Mouse (Mus musculus): ENCODE results near the gene Xrcc5. TPM values are rescaled to one million over a fixed set of nuclear protein-coding genes. Genes with fewer than 3 reads are reported as not detected.

Gene Xrcc5
- total RNA-seq, 4 experiments from 2014 or later = 22.7 to 30.0 (median 26.5) TPM

DNA sequence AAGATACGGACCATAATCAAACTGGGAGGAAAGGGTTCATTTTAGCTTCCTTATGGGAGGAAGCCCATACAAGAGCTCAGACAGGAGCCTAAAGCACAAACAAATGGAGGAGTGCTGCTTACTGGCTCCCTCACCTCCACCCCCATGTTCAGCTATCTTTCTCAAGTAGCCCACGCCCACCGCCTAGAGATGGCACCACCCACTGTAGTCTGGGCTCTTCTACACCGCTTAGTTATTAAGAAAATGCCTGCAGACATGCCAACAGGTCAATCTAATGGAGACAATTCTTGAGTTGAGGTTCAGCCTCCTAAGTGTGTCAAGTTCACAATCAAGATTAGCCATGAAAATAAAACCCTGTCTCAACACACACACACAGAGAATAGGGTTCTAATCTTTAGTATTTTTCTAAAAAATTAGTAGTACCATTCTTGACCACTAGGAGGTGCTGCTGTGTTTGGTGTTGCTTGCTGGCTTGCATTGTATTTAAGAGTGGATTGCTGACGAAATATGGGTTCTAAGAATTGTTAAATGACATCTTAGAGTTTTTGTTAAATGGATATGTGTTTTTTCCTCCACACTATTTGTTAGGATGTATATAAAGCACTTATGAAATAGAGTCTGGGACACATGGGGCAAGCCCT lies 6.3 kb downstream of the Xrcc5 start:
- no peak for DNase-seq (ENCODE audit: low spot score in 2 of 2)

GRCm38 (mm10) chr1:72315447-72315846 lies 8.2 kb downstream of the Xrcc5 start:
- DNase-seq (ENCODE audit: low spot score in 2 of 2) = no peak

DNA sequence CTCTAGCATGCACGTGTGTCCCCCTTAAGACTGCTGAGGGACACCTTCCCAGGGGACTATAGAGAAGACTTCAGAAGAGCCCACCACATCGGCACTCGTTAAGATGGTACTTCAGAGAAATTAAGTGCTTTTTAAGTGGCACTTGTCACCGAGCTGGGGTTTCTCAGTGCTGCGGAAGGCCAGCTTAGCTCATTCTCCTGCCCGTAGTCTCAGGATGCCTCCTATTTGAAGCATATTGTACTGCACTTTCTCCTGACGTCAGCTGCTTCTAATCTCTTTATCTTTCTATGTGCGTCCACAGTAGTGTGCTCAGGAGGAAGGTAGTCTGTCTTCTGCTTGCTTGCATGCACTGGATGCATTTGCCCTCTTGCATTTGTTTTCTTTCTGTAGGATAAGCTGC lies 9.2 kb downstream of the Xrcc5 start:
- no peak for DNase-seq (ENCODE audit: low spot score in 2 of 2)

- no peak for DNase-seq (ENCODE audit: low spot score in 2 of 2)
Measured at GRCm38 (mm10) chr1:72316901-72317300, 9.7 kb downstream of the Xrcc5 start.

DNA sequence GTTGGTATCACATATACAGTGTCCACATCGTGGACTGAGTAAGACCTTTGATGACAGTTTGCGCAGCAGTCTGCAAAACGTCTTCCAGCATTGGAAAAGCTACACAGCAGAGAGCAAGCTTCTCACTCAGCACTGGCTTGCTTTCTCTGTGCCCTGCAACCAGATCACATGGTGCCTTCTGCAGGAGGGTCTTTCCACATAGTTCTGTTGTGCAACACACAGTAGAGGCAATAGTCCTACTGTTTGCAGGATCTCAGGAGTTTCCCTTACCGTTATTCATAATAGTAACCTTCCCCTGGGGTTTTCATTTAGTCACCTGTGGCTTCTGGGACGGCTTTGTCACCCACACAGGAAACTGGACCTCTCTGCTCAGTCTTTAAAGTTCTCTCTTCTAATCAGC lies 13.5 kb downstream of the Xrcc5 start:
- no peak for DNase-seq (ENCODE audit: low spot score in 2 of 2)

DNA sequence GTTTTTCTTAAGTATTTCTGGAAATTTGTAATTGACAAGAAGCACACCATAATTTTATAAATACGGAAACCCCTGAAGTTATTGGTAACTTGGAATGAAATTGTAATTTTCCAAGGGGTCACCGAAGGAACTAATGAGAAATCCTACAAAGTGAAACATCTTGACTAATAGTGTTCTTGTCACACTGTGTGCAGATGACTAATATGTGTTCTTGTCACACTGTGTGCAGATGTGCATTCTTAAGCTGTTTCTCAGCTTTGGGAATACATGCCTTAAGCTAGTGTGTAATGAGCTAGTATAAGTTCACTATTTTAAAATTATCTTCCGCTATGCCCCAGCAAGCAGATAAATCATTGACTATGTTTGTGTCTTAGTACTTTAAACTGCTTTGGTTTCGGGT lies 16.0 kb downstream of the Xrcc5 start:
- no peak for DNase-seq (ENCODE audit: low spot score in 2 of 2)

DNA sequence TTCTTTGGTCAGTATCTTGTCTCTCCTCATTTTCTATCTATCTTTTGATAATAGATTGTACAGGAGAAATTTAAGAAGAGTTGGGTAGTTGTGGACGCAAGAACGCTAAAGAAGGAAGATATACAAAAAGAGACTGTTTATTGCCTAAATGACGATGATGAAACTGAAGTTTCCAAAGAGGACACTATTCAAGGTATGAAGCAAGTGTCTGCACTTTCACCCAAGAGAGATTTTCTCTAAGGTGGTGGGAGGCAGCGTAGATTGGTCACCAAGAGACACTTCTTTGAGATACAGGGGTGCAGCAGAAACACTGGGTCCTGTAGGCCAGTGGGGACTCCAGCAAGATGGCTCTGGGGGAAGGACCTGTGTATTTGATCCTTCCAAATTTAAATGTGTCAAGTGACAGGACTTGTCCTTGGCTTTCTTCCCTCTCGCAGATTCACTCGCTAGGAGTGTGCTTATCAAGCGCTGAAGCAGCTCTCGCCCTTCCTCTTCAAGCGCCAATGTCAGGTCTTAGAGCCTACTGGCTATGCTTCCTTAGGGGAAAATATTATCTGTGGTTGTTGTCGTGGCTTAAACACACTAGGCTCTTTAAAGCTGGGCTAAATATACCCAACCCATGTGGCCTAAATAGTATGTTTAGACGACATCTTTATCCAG lies 19.1 kb downstream of the Xrcc5 start:
- no peak for DNase-seq (ENCODE audit: low spot score in 2 of 2)

DNA sequence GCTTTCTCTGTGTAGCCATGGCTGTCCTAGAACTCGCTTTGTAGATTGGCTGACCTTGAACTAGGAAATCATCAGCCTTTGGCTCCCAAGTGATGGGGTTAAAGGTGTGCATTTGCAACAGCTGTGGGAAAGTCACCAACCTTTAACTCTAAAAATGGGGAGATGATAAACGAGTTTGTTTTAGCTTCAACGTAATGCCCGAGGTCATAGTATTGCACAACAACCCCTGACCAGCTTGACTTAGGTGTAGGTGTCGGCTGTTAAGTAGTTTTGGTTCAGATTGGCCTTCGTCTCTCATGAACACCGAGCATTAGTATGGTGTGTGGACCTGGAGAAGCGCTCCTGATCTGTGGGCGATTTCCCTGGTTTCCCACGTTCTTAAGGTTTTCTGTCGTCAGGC lies 27.6 kb downstream of the Xrcc5 start:
- no peak for DNase-seq (ENCODE audit: low spot score in 2 of 2)

- no peak for DNase-seq (ENCODE audit: low spot score in 2 of 2)
Measured at GRCm38 (mm10) chr1:72336780-72337179, 29.6 kb downstream of the Xrcc5 start.

- DNase-seq (ENCODE audit: low spot score in 2 of 2) = no peak
Measured at GRCm38 (mm10) chr1:72338341-72338740, 31.1 kb downstream of the Xrcc5 start.

DNA sequence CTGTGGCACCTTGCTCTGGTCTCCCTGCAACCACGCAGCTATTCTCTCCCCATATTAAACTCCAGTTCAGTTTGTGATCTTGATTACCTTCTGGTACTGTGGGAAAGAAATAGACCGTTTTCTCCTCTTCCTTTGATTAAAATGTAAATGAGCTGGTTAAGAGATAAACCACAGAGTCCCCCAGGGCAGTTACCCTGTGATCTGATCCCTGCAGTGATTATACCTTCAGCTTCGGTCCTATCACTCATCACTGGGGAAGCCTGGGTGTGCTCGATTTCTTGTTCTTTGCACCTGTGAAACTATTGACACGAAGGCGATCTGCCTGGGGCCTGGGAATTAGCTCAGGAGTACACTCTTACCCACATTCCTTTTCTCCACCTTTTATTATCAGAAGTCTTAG lies 40.7 kb downstream of the Xrcc5 start:
- DNase-seq (ENCODE audit: low spot score in 2 of 2) = no peak

- DNase-seq (ENCODE audit: low spot score in 2 of 2) = no peak
Measured at GRCm38 (mm10) chr1:72354856-72355255, 47.6 kb downstream of the Xrcc5 start.

DNA sequence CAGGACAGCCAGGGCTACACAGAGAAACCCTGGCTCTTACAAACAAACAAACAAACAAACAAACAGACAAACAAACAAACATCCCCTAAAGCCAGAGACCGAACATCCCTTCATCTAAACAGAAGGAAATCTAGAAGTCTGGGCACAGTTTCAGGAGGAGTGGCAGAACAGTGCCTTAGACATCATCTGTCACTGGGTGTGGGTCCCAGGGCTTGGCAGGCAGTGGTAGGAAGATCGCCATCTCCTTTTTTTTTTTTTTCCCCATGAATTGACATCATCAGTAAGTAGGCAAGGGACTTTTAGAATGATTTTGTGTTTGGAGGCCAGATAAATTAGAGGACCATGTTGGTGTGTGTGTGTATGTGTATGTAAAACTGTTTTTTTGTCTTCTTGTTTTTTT lies 51.0 kb downstream of the Xrcc5 start:
- DNase-seq (ENCODE audit: low spot score in 2 of 2) = no peak

DNA sequence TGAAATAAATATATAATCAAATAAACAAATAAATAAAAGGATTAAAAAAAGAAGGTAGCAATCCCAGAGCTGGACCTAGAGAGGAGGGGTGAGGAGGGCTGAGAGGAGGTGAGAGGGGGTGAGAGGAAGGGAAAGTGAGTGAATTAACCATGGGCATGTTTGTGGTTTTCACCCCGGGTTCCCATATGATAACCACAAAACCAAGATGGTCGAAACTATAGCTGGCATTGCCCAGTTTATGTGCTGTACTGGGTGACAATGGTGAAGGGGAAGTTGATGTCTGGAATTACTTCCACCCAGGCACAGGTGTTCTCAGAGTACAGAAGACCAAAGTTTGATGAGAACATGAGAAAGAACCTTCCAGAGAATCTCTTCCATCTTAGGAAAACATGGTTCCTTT lies 52.2 kb downstream of the Xrcc5 start:
- DNase-seq (ENCODE audit: low spot score in 2 of 2) = no peak

GRCm38 (mm10) chr1:72360809-72361208 lies 53.6 kb downstream of the Xrcc5 start:
- no peak for DNase-seq (ENCODE audit: low spot score in 2 of 2)

- DNase-seq (ENCODE audit: low spot score in 2 of 2) = no peak
Measured at GRCm38 (mm10) chr1:72364661-72365060, 57.4 kb downstream of the Xrcc5 start.

DNA sequence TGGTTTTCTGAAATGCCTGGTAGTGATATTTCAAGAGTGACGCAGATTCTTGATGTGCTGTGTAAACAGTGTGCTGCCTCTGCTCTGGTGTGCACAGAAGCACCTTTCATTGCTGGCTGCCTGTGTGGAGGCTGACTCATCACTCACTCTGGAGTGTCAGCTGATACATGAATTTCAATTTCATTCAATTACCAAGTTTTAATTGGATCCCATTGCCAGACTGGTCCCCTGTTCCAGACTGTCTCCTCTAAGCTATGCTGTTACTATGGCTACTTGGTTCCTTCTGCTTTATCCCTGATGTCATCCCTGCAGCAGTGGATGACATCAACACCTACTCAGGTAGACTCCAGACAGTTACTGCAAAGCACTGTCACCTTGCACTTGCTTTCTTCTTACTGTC lies 65.3 kb downstream of the Xrcc5 start:
- no peak for DNase-seq (ENCODE audit: low spot score in 2 of 2)

DNA sequence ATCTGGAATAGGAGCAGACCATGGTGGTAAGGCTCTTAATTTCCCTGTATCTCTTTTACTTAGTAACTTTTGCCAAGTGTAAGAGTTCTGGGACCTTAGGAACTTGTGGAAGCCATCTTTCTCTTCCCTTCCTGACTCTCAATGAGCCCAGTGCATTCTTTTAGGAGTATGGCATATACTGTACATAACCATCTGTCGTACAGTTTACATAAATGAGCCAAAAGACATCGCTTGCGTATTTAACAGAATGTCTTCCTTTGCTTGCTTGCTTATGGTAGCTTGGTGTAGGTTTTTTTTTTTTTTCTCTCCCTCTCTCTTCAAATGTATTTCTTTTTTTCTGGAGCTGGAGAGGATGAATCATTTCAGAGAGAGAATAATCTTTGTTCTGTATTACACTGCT lies 65.7 kb downstream of the Xrcc5 start:
- no peak for DNase-seq (ENCODE audit: low spot score in 2 of 2)

- DNase-seq (ENCODE audit: low spot score in 2 of 2) = no peak
Measured at GRCm38 (mm10) chr1:72373648-72374047, 66.4 kb downstream of the Xrcc5 start.

- no peak for DNase-seq (ENCODE audit: low spot score in 2 of 2)
Measured at GRCm38 (mm10) chr1:72374049-72374448, 66.8 kb downstream of the Xrcc5 start.

DNA sequence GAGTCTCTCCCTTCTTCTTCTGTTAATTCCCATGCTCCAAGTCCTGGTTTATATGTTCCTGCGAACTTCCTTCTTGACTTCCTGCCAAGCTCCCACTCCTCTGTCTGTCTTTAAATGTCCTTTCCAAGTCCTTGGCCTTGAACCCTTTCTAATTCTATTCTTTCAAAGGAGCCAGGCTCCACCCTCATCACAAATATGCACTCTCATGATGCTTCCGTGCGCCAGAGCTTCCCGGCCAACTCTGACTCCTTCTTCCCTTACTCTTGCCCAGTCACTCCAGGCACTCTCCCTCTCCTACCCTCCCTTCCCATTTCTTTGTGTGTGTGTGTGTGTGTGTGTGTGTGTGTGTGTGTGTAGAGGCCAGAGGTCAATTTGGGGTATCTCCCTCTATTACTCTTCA lies 70.9 kb downstream of the Xrcc5 start:
- DNase-seq (ENCODE audit: low spot score in 2 of 2) = no peak

- DNase-seq (ENCODE audit: low spot score in 2 of 2) = no peak
Measured at GRCm38 (mm10) chr1:72379752-72380353, 72.6 kb downstream of the Xrcc5 start.

GRCm38 (mm10) chr1:72380544-72380943 lies 73.3 kb downstream of the Xrcc5 start:
- no peak for DNase-seq (ENCODE audit: low spot score in 2 of 2)
